Mouse (Mus musculus) MEL (cell line): ENCODE results near the gene Ift20. TPM values are rescaled to one million over a fixed set of nuclear protein-coding genes. Genes with fewer than 3 reads are reported as not detected.
A peak's percentile ranks its signal among the peaks of the same experiment; 100 is the strongest.

Experiments used
- DNase-seq: peaks from one replicate; pipeline ENCODE4 v3.0.0; 2011; ENCODE audit warnings: low read depth, low spot score
- H3K27ac ChIP-seq: 2 replicates; pipeline ENCODE4 v1.5.1; 2012; ENCODE audit warnings: low read depth, mild to moderate bottlenecking, control low read depth, low read length, moderate library complexity; ENCODE audit not compliant: control insufficient read depth
- H3K27me3 ChIP-seq, 2 experiments: fragments of 150-350 bp in 1 of 2; sonication (generic) in 1 of 2; 2 replicates each; pipeline ENCODE4 v1.6.1; 2012; ENCODE audit warnings: low read length in 2 of 2, mild to moderate bottlenecking in 2 of 2, improper control_type of control experiment in 1 of 2, moderate library complexity in 1 of 2; ENCODE audit not compliant: insufficient read depth in 2 of 2, control insufficient read depth in 1 of 2
- H3K36me3 ChIP-seq, 2 experiments: 2 replicates each; pipeline ENCODE4 v1.6.1; 2012 to 2014; ENCODE audit warnings: low read length in 2 of 2, improper control_type of control experiment in 1 of 2, inconsistent platforms in 1 of 2, mild to moderate bottlenecking in 1 of 2; ENCODE audit not compliant: insufficient read depth in 2 of 2, control insufficient read depth in 1 of 2
- H3K4me1 ChIP-seq, 2 experiments: fragments of 150-350 bp in 1 of 2; sonication (generic) in 1 of 2; 2 replicates each; pipeline ENCODE4 v1.6.1; 2012; ENCODE audit warnings: low read length in 2 of 2, improper control_type of control experiment in 1 of 2, mild to moderate bottlenecking in 1 of 2; ENCODE audit not compliant: insufficient read depth in 2 of 2, control insufficient read depth in 1 of 2
- H3K4me3 ChIP-seq, 2 experiments: fragments of 150-350 bp in 1 of 2; sonication (generic) in 1 of 2; 2 replicates each; pipeline ENCODE4 v1.5.1; 2012; ENCODE audit warnings: low read depth in 2 of 2, low read length in 2 of 2, mild to moderate bottlenecking in 2 of 2, moderate library complexity in 2 of 2, control low read depth in 1 of 2, improper control_type of control experiment in 1 of 2; ENCODE audit not compliant: control insufficient read depth in 1 of 2, insufficient read depth in 1 of 2
- H3K79me2 ChIP-seq: 2 replicates; pipeline ENCODE4 v1.6.1; 2012; ENCODE audit warnings: mild to moderate bottlenecking, low read length, moderate library complexity; ENCODE audit not compliant: control insufficient read depth, poor library complexity, insufficient read depth
- H3K9ac ChIP-seq: 2 replicates; pipeline ENCODE4 v1.6.1; 2012; ENCODE audit warnings: low read depth, mild to moderate bottlenecking, control low read depth, low read length, moderate library complexity; ENCODE audit not compliant: control insufficient read depth, poor library complexity, severe bottlenecking
- H3K9me3 ChIP-seq: fragments of 150-350 bp; sonication (generic); replicated peaks from 2 replicates; pipeline ENCODE4 v1.6.1; 2012; ENCODE audit warnings: mild to moderate bottlenecking, low read length, improper control_type of control experiment, moderate library complexity; ENCODE audit not compliant: insufficient read depth
- CHD2 ChIP-seq: IDR thresholded peaks from 2 replicates; pipeline ENCODE4 v1.6.1; 2011; ENCODE audit warnings: low read length, improper control_type of control experiment
- ELF1 ChIP-seq: IDR thresholded peaks from 2 replicates; pipeline ENCODE4 v1.6.1; 2014; ENCODE audit warnings: low read depth, mild to moderate bottlenecking, inconsistent platforms, low read length, improper control_type of control experiment, moderate library complexity
- EP300 ChIP-seq, 2 experiments: IDR thresholded peaks; 2 replicates each; pipeline ENCODE4 v1.6.1; 2011; ENCODE audit warnings: improper control_type of control experiment in 2 of 2, low read length in 2 of 2, low read depth in 1 of 2, mild to moderate bottlenecking in 1 of 2
- GABPA ChIP-seq: IDR thresholded peaks from 2 replicates; pipeline ENCODE4 v1.6.1; 2012; ENCODE audit warnings: low read depth, mild to moderate bottlenecking, inconsistent platforms, low read length, improper control_type of control experiment, moderate library complexity
- GATA1 ChIP-seq: IDR thresholded peaks from 2 replicates; pipeline ENCODE4 v1.6.1; 2011; ENCODE audit warnings: low read depth, low read length, improper control_type of control experiment
- JUND ChIP-seq: IDR thresholded peaks from 2 replicates; pipeline ENCODE4 v1.6.1; 2011; ENCODE audit warnings: low read depth, mild to moderate bottlenecking, improper control_type of control experiment, low read length
- KAT2A ChIP-seq: conservative IDR thresholded peaks from 2 replicates; pipeline ENCODE4 v1.6.1; 2012; ENCODE audit warnings: low read depth, low read length, improper control_type of control experiment, inconsistent platforms
- MAFK ChIP-seq: IDR thresholded peaks from 2 replicates; pipeline ENCODE4 v1.6.1; 2011; ENCODE audit warnings: low read depth, mild to moderate bottlenecking, low read length, improper control_type of control experiment, borderline replicate concordance
- MXI1 ChIP-seq: IDR thresholded peaks from 2 replicates; pipeline ENCODE4 v1.6.1; 2011; ENCODE audit warnings: mild to moderate bottlenecking, low read depth, low read length, improper control_type of control experiment
- NRF1 ChIP-seq: IDR thresholded peaks from 2 replicates; pipeline ENCODE4 v1.6.1; 2014; ENCODE audit warnings: low read depth, mild to moderate bottlenecking, inconsistent platforms, low read length, improper control_type of control experiment, moderate library complexity; ENCODE audit not compliant: poor library complexity, insufficient read depth, severe bottlenecking
- POLR2A ChIP-seq, 2 experiments: IDR thresholded peaks; 2 replicates each; pipeline ENCODE4 v1.6.1; 2011 to 2012; ENCODE audit warnings: low read length in 2 of 2, mild to moderate bottlenecking in 2 of 2, control low read depth in 1 of 2, improper control_type of control experiment in 1 of 2, low read depth in 1 of 2, moderate library complexity in 1 of 2; ENCODE audit not compliant: control insufficient read depth in 1 of 2, insufficient read depth in 1 of 2, poor library complexity in 1 of 2
- RAD21 ChIP-seq: IDR thresholded peaks from 2 replicates; pipeline ENCODE4 v1.6.1; 2011; ENCODE audit warnings: mild to moderate bottlenecking, low read depth, low read length, improper control_type of control experiment
- RCOR1 ChIP-seq: IDR thresholded peaks from 2 replicates; pipeline ENCODE4 v1.6.1; 2012; ENCODE audit warnings: low read depth, mild to moderate bottlenecking, inconsistent platforms, low read length, improper control_type of control experiment
- SIN3A ChIP-seq: IDR thresholded peaks from 2 replicates; pipeline ENCODE4 v1.6.1; 2012; ENCODE audit warnings: low read length, improper control_type of control experiment, inconsistent platforms
- SMC3 ChIP-seq: IDR thresholded peaks from 2 replicates; pipeline ENCODE4 v1.6.1; 2011; ENCODE audit warnings: low read depth, low read length, improper control_type of control experiment
- TCF12 ChIP-seq: IDR thresholded peaks from 2 replicates; pipeline ENCODE4 v1.6.1; 2014; ENCODE audit warnings: low read depth, mild to moderate bottlenecking, inconsistent platforms, low read length, improper control_type of control experiment, moderate library complexity
- USF1 ChIP-seq: IDR thresholded peaks from 2 replicates; pipeline ENCODE4 v1.6.1; 2014; ENCODE audit warnings: low read depth, mild to moderate bottlenecking, inconsistent platforms, low read length, improper control_type of control experiment, moderate library complexity
- USF2 ChIP-seq, 2 experiments: IDR thresholded peaks; 2 replicates each; pipeline ENCODE4 v1.6.1; 2011 to 2012; ENCODE audit warnings: improper control_type of control experiment in 2 of 2, low read length in 2 of 2, borderline replicate concordance in 1 of 2, inconsistent platforms in 1 of 2, low read depth in 1 of 2, mild to moderate bottlenecking in 1 of 2; ENCODE audit not compliant: insufficient read depth in 1 of 2
- ZC3H11A ChIP-seq: IDR thresholded peaks from 2 replicates; pipeline ENCODE4 v1.6.1; 2012; ENCODE audit warnings: low read depth, mild to moderate bottlenecking, inconsistent platforms, low read length, improper control_type of control experiment
- ZNF384 ChIP-seq: IDR thresholded peaks from 2 replicates; pipeline ENCODE4 v1.6.1; 2012; ENCODE audit warnings: low read depth, mild to moderate bottlenecking, inconsistent platforms, low read length, improper control_type of control experiment
- polyA plus RNA-seq, 2 experiments: library from polyadenylated mRNA; stranded (reverse) in 1 of 2; unstranded in 1 of 2; fragments of >175 nt in 1 of 2; fragments of >200 nt in 1 of 2; gene quantifications; 2 replicates each; pipeline versions ENCODE4 v1.2.1 to v1.2.4; 2012; ENCODE audit warnings: low replicate concordance in 2 of 2, low read depth in 1 of 2; ENCODE audit not compliant: insufficient read length in 2 of 2, insufficient read depth in 1 of 2, missing spikeins in 1 of 2
- total RNA-seq: library from RNA; depleted of rRNA; stranded (reverse); fragments of 300-350 nt; gene quantifications from 2 replicates; pipeline ENCODE4 v1.2.3, GENCODE M21; 2012

The Ift20 gene
- total and polyA plus RNA-seq, 3 experiments: 128 to 196 TPM; not detected in 1

DNA sequence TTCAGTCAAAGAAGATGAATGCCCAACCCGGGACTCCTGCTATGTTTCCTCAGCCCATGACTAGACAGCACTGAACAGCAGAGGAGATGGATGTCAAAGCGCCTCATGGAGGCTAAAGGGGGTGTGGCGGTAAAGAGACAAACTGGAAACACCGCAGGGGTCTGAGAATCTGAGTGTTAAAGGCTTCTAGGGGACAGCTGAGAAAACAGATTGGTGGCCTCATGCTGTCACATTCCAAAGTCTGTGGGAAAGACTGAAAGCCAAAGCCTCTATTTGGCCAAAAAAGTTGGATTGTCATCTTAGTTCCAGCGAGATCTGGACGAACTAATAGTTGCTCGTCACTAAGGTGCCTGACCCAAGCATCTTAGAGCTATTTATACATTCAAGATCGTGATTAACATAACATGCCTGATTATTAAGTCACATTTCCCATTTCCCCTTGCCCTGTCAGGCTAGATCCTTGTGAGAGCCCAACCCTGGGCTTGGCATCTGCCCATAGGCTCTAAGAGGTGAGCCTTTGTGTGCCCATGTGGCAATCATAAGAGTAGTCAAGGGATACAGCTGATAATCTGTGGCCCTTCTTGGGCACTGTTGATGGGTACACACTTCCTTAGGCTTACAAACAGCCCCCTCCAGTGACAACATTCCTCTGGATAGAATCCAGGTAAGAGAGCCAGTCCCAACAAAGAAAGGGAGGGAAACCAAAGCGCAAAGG, 12.8 kb upstream of the Ift20 start:
- peaks cover 0 to 6% of the 10 kb centered on the region in 2 experiments; a peak in 2 of 4 replicates for H3K36me3 ChIP-seq
- H3K27me3 ChIP-seq: no peaks in the 10 kb centered on the region
- H3K9me3 ChIP-seq: no peaks in the 10 kb centered on the region
- no peak overlapping the region for H3K9ac ChIP-seq
- H3K79me2 ChIP-seq: no peaks in the 10 kb centered on the region
- no peaks in the 10 kb centered on the region for H3K4me1 ChIP-seq
- DNase-seq: no peak
- H3K27ac ChIP-seq: no peak overlapping the region
- TF ChIP-seq POLR2A (IDR thresholded peaks at IDR 0.05; ENCODE audit: control insufficient read depth in 1 of 2, insufficient read depth in 1 of 2, low read depth in 1 of 2, low read length in 2 of 2, poor library complexity in 1 of 2) (0 out of 4 replicates have a peak, but pooled peaks of 1 of the 2 experiments have one; percentile 18), USF2 (IDR thresholded peaks at IDR 0.05; ENCODE audit: borderline replicate concordance in 1 of 2, insufficient read depth in 1 of 2, low read depth in 1 of 2, low read length in 2 of 2) (no peak)
- H3K4me3 ChIP-seq: no peak overlapping the region

DNA sequence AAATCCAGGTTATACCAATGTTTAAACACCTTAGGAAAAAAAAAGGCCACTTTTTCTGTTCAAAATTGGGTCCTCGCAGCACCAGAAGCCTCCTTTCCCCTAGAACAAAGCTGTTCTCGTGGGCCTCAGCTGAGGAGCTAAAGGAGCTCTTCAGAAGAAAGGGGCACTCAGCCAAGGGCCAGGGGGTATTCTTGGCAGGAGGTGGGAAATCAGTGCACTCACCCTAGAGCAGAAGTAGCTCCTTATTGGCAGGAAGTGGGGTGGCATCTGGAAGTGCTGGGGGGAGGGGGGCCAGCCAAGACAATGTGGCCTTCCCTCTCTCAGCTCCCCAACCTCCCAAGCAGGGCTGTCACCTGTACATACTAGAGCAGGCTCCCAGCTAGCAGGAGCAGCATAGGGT, 11.3 kb upstream of the Ift20 start:
- Histone ChIP-seq H3K4me1 (no peaks in the 10 kb centered on the region), H3K79me2 (no peaks in the 10 kb centered on the region), H3K27me3 (no peaks in the 10 kb centered on the region), H3K36me3 (peaks cover 0 to 4% of the 10 kb centered on the region in 2 experiments; a peak in 2 of 4 replicates), H3K27ac (no peak overlapping the region), H3K4me3 (no peak overlapping the region), H3K9ac (no peak overlapping the region), H3K9me3 (no peaks in the 10 kb centered on the region)
- no peak for DNase-seq
- no peak for TF ChIP-seq RCOR1

DNA sequence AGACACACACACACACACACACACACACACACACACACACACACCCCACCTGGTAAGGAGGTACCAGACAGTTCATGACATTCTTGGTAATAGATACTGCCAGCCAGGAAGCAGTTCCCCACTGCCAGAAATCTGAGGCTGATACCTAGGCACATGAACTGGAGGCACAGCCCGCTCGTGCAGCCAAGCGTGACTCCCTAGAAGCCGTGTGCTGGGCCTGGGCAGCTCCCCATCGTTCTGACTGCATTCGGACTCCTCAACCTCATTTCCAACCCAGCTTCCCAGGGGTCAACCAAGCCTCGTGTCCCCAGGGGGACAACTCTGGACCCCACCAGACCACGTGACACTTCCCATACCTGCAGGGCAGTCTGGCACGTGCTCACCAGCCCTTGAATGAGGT, 7.4 kb upstream of the Ift20 start:
- no peaks in the 10 kb centered on the region; a peak in 2 of 4 replicates for H3K36me3 ChIP-seq
- TF ChIP-seq MAFK (no peak), RAD21 (no peak), GATA1 (no peak), NRF1 (no peak), GABPA (no peak), KAT2A (no peak), JUND (no peak), CHD2 (no peak), SMC3 (no peak), ELF1 (no peak), POLR2A (IDR thresholded peaks at IDR 0.05; ENCODE audit: control insufficient read depth in 1 of 2, insufficient read depth in 1 of 2, low read depth in 1 of 2, low read length in 2 of 2, poor library complexity in 1 of 2) (no peak), MXI1 (no peak), ZC3H11A (no peak), ZNF384 (no peak), USF1 (no peak), RCOR1 (no peak), SIN3A (no peak), TCF12 (no peak), EP300 (IDR thresholded peaks at IDR 0.05; ENCODE audit: low read depth in 1 of 2, low read length in 2 of 2) (no peak)

More for the DNA sequence above, 7.4 kb upstream of the Ift20 start:
- Histone ChIP-seq H3K9me3 (no peaks in the 10 kb centered on the region), H3K9ac (no peak overlapping the region), H3K27ac (no peak overlapping the region), H3K4me3 (no peak overlapping the region), H3K27me3 (no peaks in the 10 kb centered on the region), H3K4me1 (no peaks in the 10 kb centered on the region), H3K79me2 (no peaks in the 10 kb centered on the region)
- DNase-seq: no peak
